Mouse (Mus musculus) B cell, adult 2 months (primary cell): ENCODE results near the gene Rnf111.

Source experiments
- DNase-seq, 2 experiments: peaks; one replicate each; pipeline ENCODE4 v3.0.0; 2022

Rnf111 gene

GRCm38 (mm10) chr9:70391660-70392562, 111.6 kb downstream of the Rnf111 start:
- no peak for DNase-seq

- no peak for DNase-seq
Observed at GRCm38 (mm10) chr9:70391042-70391441, 112.5 kb downstream of the Rnf111 start.

- DNase-seq, result no peak
Observed at GRCm38 (mm10) chr9:70389548-70389947, 114.0 kb downstream of the Rnf111 start.

GRCm38 (mm10) chr9:70387410-70388119, 116.0 kb downstream of the Rnf111 start:
- no peak for DNase-seq

GRCm38 (mm10) chr9:70384958-70385728, 118.4 kb downstream of the Rnf111 start:
- DNase-seq, result no peak

- no peak for DNase-seq
Observed at GRCm38 (mm10) chr9:70384494-70384893, 119.0 kb downstream of the Rnf111 start.

GRCm38 (mm10) chr9:70383750-70384149, 119.8 kb downstream of the Rnf111 start:
- DNase-seq, result no peak

- DNase-seq, result no peak
Observed at GRCm38 (mm10) chr9:70382091-70382490, 121.4 kb downstream of the Rnf111 start.

GRCm38 (mm10) chr9:70379502-70380467, 123.7 kb downstream of the Rnf111 start:
- DNase-seq, result no peak
